Mouse (Mus musculus): ENCODE results near the gene 1810010H24Rik.
"Not testable (repeated sequence)": the region's sequence is repeated elsewhere in the genome, so short reads cannot be mapped to it uniquely, and the experiment has no call there.

The 1810010H24Rik gene

DNA sequence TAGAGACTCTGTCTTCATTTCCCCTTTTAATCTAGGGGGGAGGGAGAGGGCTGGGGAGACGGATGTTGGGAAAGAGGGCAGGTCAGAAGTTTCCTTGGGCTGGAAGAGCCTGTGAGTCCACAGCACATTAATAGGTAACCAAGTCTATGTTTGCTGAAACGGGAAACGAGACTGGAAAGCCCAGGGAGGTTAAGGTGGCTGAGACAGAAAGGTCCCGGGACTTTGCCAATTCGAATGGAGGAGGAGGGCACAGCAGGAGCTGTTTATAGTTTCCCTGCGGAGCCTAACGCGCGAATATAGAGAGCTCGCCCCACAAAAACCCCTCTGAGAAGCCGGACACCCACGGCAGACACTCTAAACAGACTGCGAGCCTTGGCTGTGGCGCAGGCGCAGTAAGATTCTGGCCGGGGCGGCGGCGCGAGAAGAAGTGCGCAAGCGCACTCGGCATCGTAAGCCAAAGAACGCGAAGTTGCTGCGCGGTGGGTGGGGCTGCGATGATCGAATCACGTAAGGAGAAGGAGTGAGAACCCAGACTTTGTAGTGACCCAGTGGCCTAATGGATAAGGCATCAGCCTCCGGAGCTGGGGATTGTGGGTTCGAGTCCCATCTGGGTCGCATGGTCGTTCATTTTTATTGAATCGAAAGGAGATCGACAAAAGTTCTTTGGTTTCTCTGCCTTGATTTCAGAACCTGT, 13.0 kb upstream of the 1810010H24Rik start:
- in situ Hi-C loops (cut with MseI, MboI) = no loop called here

- in situ Hi-C loops (cut with MseI, MboI) = no loop called here
Measured at GRCm38 (mm10) chr11:107014020-107014585, 11.4 kb upstream of the 1810010H24Rik start.

DNA sequence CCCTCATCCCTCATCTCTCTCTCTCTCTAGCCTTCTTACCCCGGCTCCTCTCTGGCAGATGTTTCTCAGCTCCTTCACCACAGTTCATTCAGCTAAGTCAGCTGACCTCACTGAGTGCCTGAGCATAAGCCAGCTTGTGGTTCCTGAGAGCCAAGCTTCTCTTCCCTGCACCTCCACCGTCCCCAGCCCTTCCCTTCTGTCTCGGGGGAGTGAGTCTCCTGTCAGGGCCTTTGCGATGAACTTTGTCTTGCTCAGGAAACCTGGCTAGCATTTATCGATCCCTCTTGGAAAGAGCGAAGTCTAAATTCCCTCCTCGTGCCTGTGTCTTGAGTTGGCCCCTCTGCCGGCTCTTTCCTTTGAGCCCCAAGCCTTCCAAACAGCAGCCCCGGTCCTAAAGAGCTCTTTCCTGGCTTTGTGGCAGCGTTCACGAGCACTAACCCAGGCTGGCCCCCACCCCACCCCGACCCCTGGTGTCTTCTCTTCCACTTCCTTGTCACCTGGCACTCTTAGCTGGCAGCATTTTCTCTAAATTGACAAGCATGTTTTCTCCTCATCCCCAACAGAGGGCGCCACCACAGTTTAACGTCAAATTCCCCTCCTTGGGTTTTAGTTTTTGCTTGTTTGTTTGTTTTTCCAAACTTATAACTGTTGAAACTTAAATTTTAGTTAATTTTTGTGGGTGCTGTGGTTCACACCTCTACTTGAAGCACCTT, 10.7 kb upstream of the 1810010H24Rik start:
- in situ Hi-C loops (cut with MseI, MboI) = no loop called here

GRCm38 (mm10) chr11:107015535-107016187, 9.8 kb upstream of the 1810010H24Rik start:
- in situ Hi-C loops (cut with MseI, MboI) = not testable (repeated sequence)

GRCm38 (mm10) chr11:107016893-107017292, 8.6 kb upstream of the 1810010H24Rik start:
- in situ Hi-C loops (cut with MseI, MboI) = no loop called here

DNA sequence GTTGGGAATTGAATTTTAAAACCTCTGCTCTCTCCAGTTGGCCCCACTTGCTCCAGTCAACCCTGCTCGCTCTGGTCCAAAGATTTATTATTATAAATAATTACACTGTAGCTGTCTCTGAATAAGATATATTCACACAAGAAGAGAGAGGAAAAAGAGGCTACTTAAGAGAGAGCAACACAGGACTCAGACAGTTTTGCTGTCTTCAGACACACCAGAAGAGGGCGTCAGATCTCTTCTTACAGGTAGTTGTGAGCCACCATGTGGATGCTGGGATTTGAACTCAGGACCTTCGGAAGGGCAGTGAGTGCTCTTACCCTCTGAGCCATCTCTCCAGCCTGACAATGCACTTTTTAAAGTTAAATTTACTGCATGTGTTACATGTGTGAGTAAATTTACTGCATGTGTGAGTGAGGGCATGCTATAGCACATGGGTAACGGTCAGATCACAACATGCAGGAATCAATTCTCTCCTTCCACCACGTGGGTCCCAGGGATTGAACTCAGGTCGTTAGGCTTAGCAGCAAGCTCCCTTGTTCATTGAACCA, 8.1 kb upstream of the 1810010H24Rik start:
- in situ Hi-C loops (cut with MseI, MboI) = no loop called here

DNA sequence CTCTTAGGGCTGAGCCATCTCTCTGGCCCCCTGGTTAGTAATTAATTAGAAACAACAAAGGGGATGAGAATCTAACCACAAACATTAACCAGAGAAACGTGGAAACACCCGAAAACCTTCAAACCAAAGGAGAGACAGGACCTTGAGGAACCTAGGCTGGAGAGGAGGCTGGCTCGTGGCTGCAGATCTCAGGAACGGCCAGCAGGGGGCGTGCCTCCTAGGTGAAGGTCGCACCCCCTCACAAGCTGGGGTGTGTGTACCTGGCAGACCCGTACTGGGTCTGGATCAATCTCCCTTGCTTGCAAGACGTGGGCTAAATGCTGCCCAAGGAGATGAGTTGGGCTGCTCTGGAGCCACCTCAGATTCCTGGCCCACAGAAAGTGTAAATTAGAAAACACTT, 6.9 kb upstream of the 1810010H24Rik start:
- in situ Hi-C loops (cut with MseI, MboI) = no loop called here

DNA sequence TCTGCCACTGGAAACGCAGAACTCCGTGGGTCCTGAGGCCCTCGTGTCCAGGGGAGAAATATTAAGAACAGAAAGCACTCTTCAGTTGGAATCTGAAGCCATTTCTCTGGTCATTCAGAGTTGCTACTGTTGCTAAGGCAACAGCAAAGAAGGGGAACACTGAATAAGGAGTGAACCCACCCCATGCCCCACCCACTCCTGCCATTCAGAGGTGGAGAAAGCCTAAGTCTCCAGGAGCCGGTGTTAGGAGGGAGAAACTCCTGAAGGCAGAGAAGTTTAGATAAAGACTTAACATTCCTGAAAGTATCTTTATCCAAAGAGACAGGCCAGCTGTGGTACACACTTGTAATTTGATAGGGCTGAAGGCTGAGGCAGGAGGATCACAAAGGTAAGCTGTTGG, 6.2 kb upstream of the 1810010H24Rik start:
- in situ Hi-C loops (cut with MseI, MboI) = no loop called here

DNA sequence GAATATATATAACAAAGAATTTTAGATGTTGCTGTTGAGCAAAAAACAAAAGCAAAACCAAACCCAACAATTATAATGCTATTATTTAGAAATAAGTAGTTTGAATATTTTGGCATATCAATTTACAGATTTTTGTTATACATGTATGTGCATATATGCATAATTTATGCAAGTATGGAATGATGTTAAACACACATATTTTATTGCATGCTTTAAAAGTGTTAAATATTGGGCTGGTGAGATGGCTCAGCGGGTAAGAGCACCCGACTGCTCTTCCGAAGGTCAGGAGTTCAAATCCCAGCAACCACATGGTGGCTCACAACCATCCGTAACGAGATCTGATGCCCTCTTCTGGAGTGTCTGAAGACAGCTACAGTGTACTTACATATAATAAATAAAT, 5.8 kb upstream of the 1810010H24Rik start:
- in situ Hi-C loops (cut with MseI, MboI) = not testable (repeated sequence)

DNA sequence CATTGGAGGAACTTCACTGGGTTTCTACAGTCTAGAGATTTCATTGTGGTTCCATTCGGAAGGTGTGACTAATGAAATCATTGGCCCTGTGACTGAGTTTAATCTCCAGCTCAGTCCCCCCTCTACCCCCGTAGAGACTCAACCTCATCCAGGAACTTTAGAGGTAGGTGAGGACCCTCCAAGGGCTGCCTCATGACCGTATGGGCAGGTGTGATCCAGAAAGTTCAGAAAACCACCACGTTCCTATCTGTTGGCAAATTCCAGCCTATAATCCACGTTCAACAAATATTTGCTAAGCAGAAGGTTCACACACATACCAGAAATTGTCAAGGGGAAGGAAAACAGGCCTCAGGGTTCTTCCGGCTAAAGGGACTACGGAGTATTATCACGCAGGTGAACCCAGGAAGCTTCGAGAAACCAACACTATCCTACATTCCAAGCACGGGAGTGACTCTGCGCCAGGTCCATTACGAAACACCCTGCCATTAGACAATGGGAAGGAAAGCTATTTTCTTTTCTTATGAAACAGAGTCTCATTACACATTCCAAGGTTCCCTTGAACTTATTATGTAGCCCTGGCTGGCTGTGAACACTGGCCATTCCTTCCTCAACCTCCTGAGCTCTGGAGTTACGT, 3.3 kb upstream of the 1810010H24Rik start:
- in situ Hi-C loops (cut with MseI, MboI) = no loop called here

DNA sequence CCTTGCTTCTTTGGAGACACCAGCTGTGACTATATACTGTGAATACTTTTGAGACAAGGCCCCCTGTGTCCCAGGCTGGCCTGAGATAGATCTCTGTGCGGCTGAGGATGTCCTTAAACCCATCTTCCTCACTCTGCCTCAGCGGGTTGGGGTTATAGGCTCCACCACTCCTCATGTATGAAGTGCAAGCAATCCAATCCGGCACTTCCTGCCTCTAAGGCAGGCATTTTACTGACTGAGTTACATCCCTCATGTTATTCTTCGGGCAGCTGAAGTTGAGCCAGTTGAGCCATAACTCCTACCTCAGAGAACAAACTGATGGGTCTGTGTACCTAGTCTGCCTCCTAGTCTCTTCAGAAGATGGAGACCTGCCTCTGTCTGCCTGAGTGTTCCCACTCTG, 1.1 kb upstream of the 1810010H24Rik start:
- in situ Hi-C loops (cut with MseI, MboI) = no loop called here

- in situ Hi-C loops (cut with MseI, MboI) = no loop called here
Measured at GRCm38 (mm10) chr11:107026554-107027430, 1.3 kb downstream of the 1810010H24Rik start.

- in situ Hi-C loops (cut with MseI, MboI) = no loop called here
Measured at GRCm38 (mm10) chr11:107027431-107028274, 2.2 kb downstream of the 1810010H24Rik start.

DNA sequence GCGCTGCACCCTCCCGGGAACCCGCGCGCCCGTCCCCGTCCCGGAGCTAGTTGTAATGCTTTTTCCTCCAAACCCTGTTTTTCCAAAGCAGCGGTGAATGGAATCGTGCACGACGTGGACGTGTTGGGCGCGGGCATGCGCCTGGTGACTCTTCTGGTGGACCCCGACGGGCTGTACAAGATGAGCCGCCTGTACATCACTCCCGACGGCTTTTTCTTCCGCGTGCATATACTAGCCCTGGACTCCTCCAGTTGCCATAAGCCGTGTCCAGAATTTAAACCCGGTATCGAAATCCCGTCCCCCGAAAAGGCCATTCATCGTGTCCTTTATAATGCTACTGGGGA, 2.8 kb downstream of the 1810010H24Rik start:
- in situ Hi-C loops (cut with MseI, MboI) = no loop called here

DNA sequence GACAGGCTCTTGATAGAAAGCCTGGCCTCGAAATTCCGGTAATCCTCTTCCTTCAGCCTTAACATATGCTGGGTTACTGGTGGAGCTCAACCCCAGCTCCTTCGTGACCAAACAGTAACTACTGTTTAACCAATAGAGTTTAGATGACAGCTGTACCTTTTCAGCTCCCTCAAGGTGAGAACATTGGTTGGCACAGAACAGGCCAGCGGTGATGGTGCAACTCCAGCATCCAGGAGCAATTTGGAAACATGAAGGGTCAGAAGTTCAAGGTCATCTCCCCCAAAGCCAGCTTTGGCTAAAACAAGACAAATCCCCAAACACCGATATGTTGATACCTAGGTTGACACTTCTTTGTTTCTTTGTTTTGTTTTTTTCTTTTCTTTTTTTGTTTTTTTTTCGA, 3.3 kb downstream of the 1810010H24Rik start:
- in situ Hi-C loops (cut with MseI, MboI) = no loop called here

GRCm38 (mm10) chr11:107029536-107029935, 4.1 kb downstream of the 1810010H24Rik start:
- in situ Hi-C loops (cut with MseI, MboI) = no loop called here

DNA sequence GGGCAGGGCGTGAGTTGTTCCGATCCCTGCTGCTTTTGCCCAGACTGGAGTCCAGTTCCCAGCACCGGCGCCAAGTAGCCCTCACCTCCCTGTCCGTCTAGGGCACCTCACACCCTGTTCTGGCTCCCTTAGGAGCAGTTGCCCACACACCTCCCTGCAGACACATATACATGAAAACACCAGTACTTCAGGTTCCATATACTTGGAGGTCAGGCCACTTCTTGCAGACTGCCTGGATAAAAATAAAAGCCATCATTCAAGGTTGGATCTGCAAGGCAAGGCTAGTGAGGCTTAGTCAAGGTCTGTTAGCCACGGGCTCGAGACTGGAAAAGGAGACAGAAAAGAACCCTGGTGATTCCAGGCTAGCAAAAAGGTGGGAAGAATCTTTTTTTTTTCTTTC, 6.2 kb downstream of the 1810010H24Rik start:
- in situ Hi-C loops (cut with MseI, MboI) = no loop called here

DNA sequence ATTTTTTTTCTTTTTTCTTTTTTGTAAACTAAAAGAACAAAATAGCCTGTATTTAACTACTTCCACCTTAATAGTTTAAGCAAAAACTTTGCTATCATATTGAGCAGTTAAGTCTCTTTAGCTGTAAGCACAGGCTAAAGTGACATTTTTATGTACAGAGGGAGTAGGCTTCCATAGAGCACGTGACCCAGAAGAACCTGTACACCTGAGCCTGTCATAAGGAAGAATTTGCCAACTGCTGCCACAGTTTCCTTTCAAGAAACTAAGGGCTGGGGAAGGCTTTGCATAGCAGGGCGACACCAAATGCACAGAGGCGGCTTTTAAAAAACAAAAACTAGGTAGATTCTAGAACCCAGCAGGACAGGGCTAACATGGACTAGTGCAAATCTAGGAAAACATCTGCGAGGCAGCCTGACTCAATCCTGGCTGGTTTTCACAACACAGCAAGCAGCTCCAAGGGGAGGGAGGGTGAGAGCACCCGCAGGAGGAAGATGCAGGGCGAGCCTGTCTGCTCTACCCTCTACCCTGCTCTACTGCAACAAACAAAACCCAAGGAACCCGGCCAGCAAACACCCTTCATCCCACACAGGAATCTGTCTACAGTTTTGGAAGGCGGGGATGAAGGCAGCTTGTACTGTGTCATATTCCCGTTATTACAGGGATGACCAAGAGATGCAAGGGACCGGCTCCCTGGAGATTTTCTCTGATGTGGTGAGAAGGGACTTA, 8.8 kb downstream of the 1810010H24Rik start:
- in situ Hi-C loops (cut with MseI, MboI) = no loop called here

DNA sequence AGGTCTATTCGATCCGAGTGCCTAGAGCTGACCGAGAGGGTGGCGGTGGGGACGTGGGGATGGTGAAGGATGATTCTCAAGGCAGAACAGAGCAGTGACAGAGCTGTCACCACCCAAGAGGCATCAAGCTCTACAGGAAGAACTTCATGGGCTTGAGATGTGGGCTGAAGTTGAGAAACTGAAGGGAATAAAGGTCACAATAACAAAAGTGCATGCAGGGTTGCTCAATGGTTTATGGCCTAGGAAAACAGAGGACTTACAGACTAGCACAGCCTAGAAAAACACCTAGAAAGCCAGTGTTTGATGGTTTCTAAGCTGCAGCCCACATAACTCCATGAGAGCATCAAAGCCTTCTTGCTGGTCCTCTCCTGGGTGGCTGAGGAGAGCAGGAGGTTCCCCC, 13.9 kb downstream of the 1810010H24Rik start:
- in situ Hi-C loops (cut with MseI, MboI) = no loop called here

Data from mouse trophoblast stem cell (cell line).